Mouse (Mus musculus): ENCODE results near the gene Rftn1. TPM values are rescaled to one million over a fixed set of nuclear protein-coding genes. Genes with fewer than 3 reads are reported as not detected.

Gene Rftn1
- polyA plus RNA-seq, 1 experiment = 8.3 TPM

GRCm38 (mm10) chr17:50066822-50067713, 123.4 kb downstream of the Rftn1 start:
- DNase-seq (ENCODE audit: low spot score) = no peak

- no peak for DNase-seq (ENCODE audit: low spot score)
Measured at GRCm38 (mm10) chr17:50063832-50064627, 126.4 kb downstream of the Rftn1 start.

GRCm38 (mm10) chr17:50062649-50063048, 127.8 kb downstream of the Rftn1 start:
- DNase-seq (ENCODE audit: low spot score) = no peak

- DNase-seq (ENCODE audit: low spot score) = no peak
Measured at GRCm38 (mm10) chr17:50061446-50061845, 129.0 kb downstream of the Rftn1 start.

GRCm38 (mm10) chr17:50060220-50060619, 130.3 kb downstream of the Rftn1 start:
- DNase-seq (ENCODE audit: low spot score) = no peak

- no peak for DNase-seq (ENCODE audit: low spot score)
Measured at GRCm38 (mm10) chr17:50059417-50059816, 131.1 kb downstream of the Rftn1 start.

GRCm38 (mm10) chr17:50055154-50055756, 135.2 kb downstream of the Rftn1 start:
- DNase-seq (ENCODE audit: low spot score) = no peak

GRCm38 (mm10) chr17:50054586-50054985, 135.9 kb downstream of the Rftn1 start:
- no peak for DNase-seq (ENCODE audit: low spot score)

- no peak for DNase-seq (ENCODE audit: low spot score)
Measured at GRCm38 (mm10) chr17:50053961-50054360, 136.5 kb downstream of the Rftn1 start.

- DNase-seq (ENCODE audit: low spot score) = no peak
Measured at GRCm38 (mm10) chr17:50052741-50053468, 137.6 kb downstream of the Rftn1 start.

- no peak for DNase-seq (ENCODE audit: low spot score)
Measured at GRCm38 (mm10) chr17:50050456-50050855, 140.0 kb downstream of the Rftn1 start.

- DNase-seq (ENCODE audit: low spot score) = no peak
Measured at GRCm38 (mm10) chr17:50048209-50048608, 142.3 kb downstream of the Rftn1 start.

GRCm38 (mm10) chr17:50047182-50047581, 143.3 kb downstream of the Rftn1 start:
- DNase-seq (ENCODE audit: low spot score) = no peak

GRCm38 (mm10) chr17:50040727-50041410, 149.6 kb downstream of the Rftn1 start:
- DNase-seq (ENCODE audit: low spot score) = no peak

GRCm38 (mm10) chr17:50037882-50038665, 152.4 kb downstream of the Rftn1 start:
- DNase-seq (ENCODE audit: low spot score) = no peak

GRCm38 (mm10) chr17:50037416-50037815, 153.1 kb downstream of the Rftn1 start:
- DNase-seq (ENCODE audit: low spot score) = no peak

- no peak for DNase-seq (ENCODE audit: low spot score)
Measured at GRCm38 (mm10) chr17:50036751-50037385, 153.6 kb downstream of the Rftn1 start.

- DNase-seq (ENCODE audit: low spot score) = no peak
Measured at GRCm38 (mm10) chr17:50033698-50034097, 156.8 kb downstream of the Rftn1 start.
